Mouse (Mus musculus) myocyte (in vitro differentiated cells): ENCODE measurements around the gene Rrp9. TPM values are rescaled to one million over a fixed set of nuclear protein-coding genes. Genes with fewer than 3 reads are reported as not detected.

Source experiments
- H3K27me3 ChIP-seq: one replicate; pipeline ENCODE4 v1.6.1; 2011; ENCODE audit not compliant: control insufficient read depth, insufficient read depth, insufficient read length
- H3K36me3 ChIP-seq: one replicate; pipeline ENCODE4 v1.6.1; 2011; ENCODE audit not compliant: control insufficient read depth, insufficient read depth
- H3K4me2 ChIP-seq: one replicate; pipeline ENCODE4 v1.6.1; 2011; ENCODE audit warnings: low read depth, control low read depth
- H3K4me3 ChIP-seq: one replicate; pipeline ENCODE4 v1.5.1; 2011; ENCODE audit warnings: mild to moderate bottlenecking, control low read depth, moderate library complexity
- H3K79me2 ChIP-seq: one replicate; pipeline ENCODE4 v1.6.1; 2011; ENCODE audit not compliant: control insufficient read depth, insufficient read depth
- H3ac ChIP-seq: one replicate; pipeline ENCODE4 v1.6.1; 2011; ENCODE audit not compliant: control insufficient read depth, insufficient read length
- CEBPB ChIP-seq: IDR thresholded peaks from 2 replicates; pipeline ENCODE4 v1.6.1; 2011; ENCODE audit warnings: mild to moderate bottlenecking, moderate library complexity; ENCODE audit not compliant: poor library complexity, insufficient read depth, severe bottlenecking
- E2F4 ChIP-seq: IDR thresholded peaks from one replicate; pipeline ENCODE4 v1.6.1; 2011; ENCODE audit warnings: mild to moderate bottlenecking, control low read depth, moderate library complexity; ENCODE audit not compliant: insufficient read depth
- MAX ChIP-seq: IDR thresholded peaks from one replicate; pipeline ENCODE4 v1.6.1; 2011; ENCODE audit warnings: low read depth, mild to moderate bottlenecking, control low read depth
- MYOD1 ChIP-seq, 3 experiments: IDR thresholded peaks; one replicate each; pipeline ENCODE4 v1.6.1; 2011; ENCODE audit warnings: control low read depth in 2 of 3, low read depth in 2 of 3, mild to moderate bottlenecking in 2 of 3, moderate library complexity in 1 of 3; ENCODE audit not compliant: insufficient read length in 2 of 3, control insufficient read depth in 1 of 3
- MYOG ChIP-seq, 3 experiments: IDR thresholded peaks; one replicate each; pipeline ENCODE4 v1.6.1; 2011; ENCODE audit warnings: control low read depth in 2 of 3, low read depth in 2 of 3, mild to moderate bottlenecking in 2 of 3; ENCODE audit not compliant: insufficient read length in 2 of 3, control insufficient read depth in 1 of 3, insufficient read depth in 1 of 3
- POLR2A ChIP-seq: IDR thresholded peaks from one replicate; pipeline ENCODE4 v1.6.1; 2011; ENCODE audit warnings: low read depth, mild to moderate bottlenecking, control low read depth, moderate library complexity; ENCODE audit not compliant: insufficient read length
- POLR2AphosphoS2 ChIP-seq: IDR thresholded peaks from one replicate; pipeline ENCODE4 v1.6.1; 2011; ENCODE audit warnings: low read depth, control low read depth; ENCODE audit not compliant: insufficient read length
- REST ChIP-seq: IDR thresholded peaks from one replicate; pipeline ENCODE4 v1.6.1; 2011; ENCODE audit warnings: mild to moderate bottlenecking, control low read depth, moderate library complexity; ENCODE audit not compliant: insufficient read depth, insufficient read length
- SRF ChIP-seq: IDR thresholded peaks from one replicate; pipeline ENCODE4 v1.6.1; 2011; ENCODE audit warnings: low read depth; ENCODE audit not compliant: control insufficient read depth, insufficient read length
- TCF12 ChIP-seq: IDR thresholded peaks from one replicate; pipeline ENCODE4 v1.6.1; 2011; ENCODE audit warnings: mild to moderate bottlenecking, control low read depth; ENCODE audit not compliant: poor library complexity, insufficient read depth, severe bottlenecking
- TCF3 ChIP-seq: IDR thresholded peaks from one replicate; pipeline ENCODE4 v1.6.1; 2011; ENCODE audit warnings: low read depth, control low read depth; ENCODE audit not compliant: insufficient read length
- USF1 ChIP-seq: IDR thresholded peaks from one replicate; pipeline ENCODE4 v1.6.1; 2011; ENCODE audit warnings: low read depth, mild to moderate bottlenecking, control low read depth, moderate library complexity
- polyA plus RNA-seq: library from polyadenylated mRNA; unstranded; fragments of >200 nt; fragmentation: generic; extraction: Trizol; gene quantifications from one replicate; pipeline ENCODE4 v1.2.1, GENCODE M21; 2012; ENCODE audit warnings: missing spikeins

Gene Rrp9
- polyA plus RNA-seq, 1 experiment, result 69.4 TPM

- H3K4me3 ChIP-seq, result no peak overlapping the region
- no peak overlapping the region for H3ac ChIP-seq
- peaks cover 4% of the 10 kb centered on the region for H3K79me2 ChIP-seq
- H3K27me3 ChIP-seq, result no peaks in the 10 kb centered on the region
- H3K36me3 ChIP-seq, result peaks cover 5% of the 10 kb centered on the region
- TF ChIP-seq POLR2A, result peak; percentile 47
- TF ChIP-seq MYOD1 (IDR thresholded peaks at IDR 0.05; ENCODE audit: control insufficient read depth in 1 of 3, insufficient read length in 2 of 3, low read depth in 2 of 3), result no peak
- TF ChIP-seq POLR2AphosphoS2, result peak; percentile 63
- no peak overlapping the region for H3K4me2 ChIP-seq
Measured at GRCm38 (mm10) chr9:106464751-106465541, 10.8 kb upstream of the Rrp9 start.

- Histone ChIP-seq H3K36me3 (peaks cover 5% of the 10 kb centered on the region), H3K79me2 (no peaks in the 10 kb centered on the region), H3K4me3 (no peak within 1 kb of the TSS), H3K27me3 (no peaks in the 10 kb centered on the region), H3K4me2 (no peak within 1 kb of the TSS), H3ac (no peak within 1 kb of the TSS)
- TF ChIP-seq MYOG (IDR thresholded peaks at IDR 0.05; ENCODE audit: control insufficient read depth in 1 of 3, insufficient read depth in 1 of 3, insufficient read length in 2 of 3, low read depth in 2 of 3) (peak in 1 of 3 experiments; percentile 12), POLR2AphosphoS2 (peak; percentile 73), TCF12 (no peak), E2F4 (no peak)
Measured at GRCm38 (mm10) chr9:106465571-106466200, 10.1 kb upstream of the Rrp9 start, which contains the start of gene Gpr62. TSS of gene Gpr62 (minus strand) at chr9:106465938.

- TF ChIP-seq MYOG (IDR thresholded peaks at IDR 0.05; ENCODE audit: control insufficient read depth in 1 of 3, insufficient read depth in 1 of 3, insufficient read length in 2 of 3, low read depth in 2 of 3) (no peak), MAX (no peak), POLR2A (no peak), TCF12 (no peak), USF1 (no peak), TCF3 (no peak), REST (no peak), POLR2AphosphoS2 (no peak), MYOD1 (IDR thresholded peaks at IDR 0.05; ENCODE audit: control insufficient read depth in 1 of 3, insufficient read length in 2 of 3, low read depth in 2 of 3) (no peak), E2F4 (no peak), SRF (no peak)
- Histone ChIP-seq H3ac (no peak overlapping the region), H3K27me3 (no peaks in the 10 kb centered on the region), H3K36me3 (peaks cover 5% of the 10 kb centered on the region), H3K79me2 (no peaks in the 10 kb centered on the region), H3K4me2 (no peak overlapping the region), H3K4me3 (no peak overlapping the region)
Measured at GRCm38 (mm10) chr9:106466721-106467120, 9.0 kb upstream of the Rrp9 start.

- no peak overlapping the region for H3K4me3 ChIP-seq
- H3K79me2 ChIP-seq, result no peaks in the 10 kb centered on the region
- H3K36me3 ChIP-seq, result peaks cover 5% of the 10 kb centered on the region
- TF ChIP-seq POLR2AphosphoS2 (peak; percentile 50), TCF3 (no peak)
- H3K4me2 ChIP-seq, result no peak overlapping the region
- no peaks in the 10 kb centered on the region for H3K27me3 ChIP-seq
- H3ac ChIP-seq, result no peak overlapping the region
Measured at GRCm38 (mm10) chr9:106467746-106468145, 8.0 kb upstream of the Rrp9 start.

- Histone ChIP-seq H3ac (no peak overlapping the region), H3K27me3 (no peaks in the 10 kb centered on the region), H3K36me3 (peaks cover 2% of the 10 kb centered on the region), H3K4me2 (no peak overlapping the region), H3K79me2 (peaks cover 5% of the 10 kb centered on the region), H3K4me3 (no peak overlapping the region)
- TF ChIP-seq REST (no peak), USF1 (no peak), MYOD1 (IDR thresholded peaks at IDR 0.05; ENCODE audit: control insufficient read depth in 1 of 3, insufficient read length in 2 of 3, low read depth in 2 of 3) (peak in 1 of 3 experiments; percentile 2), SRF (no peak), CEBPB (no peak), TCF12 (no peak), POLR2A (peak; percentile 22), MYOG (IDR thresholded peaks at IDR 0.05; ENCODE audit: control insufficient read depth in 1 of 3, insufficient read depth in 1 of 3, insufficient read length in 2 of 3, low read depth in 2 of 3) (no peak), POLR2AphosphoS2 (peak; percentile 58), E2F4 (no peak), TCF3 (no peak), MAX (no peak)
Measured at GRCm38 (mm10) chr9:106469317-106469716, 6.4 kb upstream of the Rrp9 start.
